Mouse (Mus musculus): Measurements from ENCODE around the gene Slc35c2. TPM values are rescaled to one million over a fixed set of nuclear protein-coding genes. Genes with fewer than 3 reads are reported as not detected.

Slc35c2 gene
- polyA plus RNA-seq, 1 experiment: 40.8 TPM

DNA sequence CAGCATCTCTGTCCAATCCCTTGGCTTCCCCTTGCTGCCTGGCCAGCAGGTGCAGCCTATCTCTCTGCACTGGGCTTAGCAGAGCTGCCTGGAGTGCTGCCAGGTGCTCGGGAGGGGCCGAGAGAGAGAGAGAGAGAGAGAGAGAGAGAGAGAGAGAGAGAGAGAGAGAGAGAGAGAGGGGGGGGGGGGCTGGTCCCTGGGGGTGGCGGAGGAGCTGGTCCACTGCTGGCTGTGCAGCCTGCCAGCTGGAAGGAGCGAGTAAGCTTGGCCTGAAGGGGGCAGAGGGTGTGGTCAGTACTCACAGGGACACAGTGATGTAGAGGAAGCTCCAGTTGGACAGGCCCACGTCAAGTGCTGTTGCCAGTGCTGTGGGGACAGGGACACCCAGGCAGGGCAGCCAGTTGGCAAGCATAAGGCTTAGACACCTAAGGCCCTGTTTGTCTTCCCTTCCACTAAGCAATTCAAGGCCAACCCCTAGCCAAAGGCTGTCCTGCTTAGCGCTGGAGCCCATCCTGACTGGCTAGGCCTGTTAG, 5.8 kb downstream of the Slc35c2 start:
- H3K4me3 ChIP-seq (ENCODE audit: insufficient read depth, low read length): no peak overlapping the region
- H3K27ac ChIP-seq (ENCODE audit: insufficient read depth, low read length): no peak overlapping the region
- 0 out of 2 replicates have a peak, but pooled peaks cover 5% of the 10 kb centered on the region for H3K4me1 ChIP-seq (ENCODE audit: control insufficient read depth, insufficient read depth, low read length)
- TF ChIP-seq CTCF (IDR thresholded peaks at IDR 0.05; ENCODE audit: borderline replicate concordance, insufficient read depth, low read length): no peak
- TF ChIP-seq POLR2A (IDR thresholded peaks at IDR 0.05; ENCODE audit: low read depth, low read length): no peak

DNA sequence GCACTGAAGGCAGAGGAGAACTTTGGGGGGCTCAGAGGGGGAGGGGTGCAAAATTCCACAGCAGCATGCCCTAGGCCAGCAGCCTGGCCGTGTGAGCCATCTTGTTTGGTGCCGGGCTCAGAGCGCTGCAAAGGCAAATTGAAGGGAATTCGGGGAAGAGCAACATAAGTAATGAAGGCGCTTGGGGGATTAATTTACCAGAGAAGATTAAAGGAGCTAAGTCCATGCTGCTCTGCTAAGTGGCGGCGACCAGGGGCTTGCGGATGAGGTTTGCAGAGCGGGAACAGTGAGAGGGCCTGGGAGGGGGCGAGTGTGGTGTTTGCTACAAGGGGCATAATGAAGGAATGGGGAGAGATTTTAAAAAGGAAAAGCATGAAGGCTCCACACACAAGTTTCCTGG, 8.3 kb downstream of the Slc35c2 start:
- no peaks in the 10 kb centered on the region for H3K4me1 ChIP-seq (ENCODE audit: control insufficient read depth, insufficient read depth, low read length)
- H3K27ac ChIP-seq (ENCODE audit: insufficient read depth, low read length): no peak overlapping the region
- no peak for TF ChIP-seq CTCF (IDR thresholded peaks at IDR 0.05; ENCODE audit: borderline replicate concordance, insufficient read depth, low read length)
- TF ChIP-seq POLR2A (IDR thresholded peaks at IDR 0.05; ENCODE audit: low read depth, low read length): no peak
- H3K4me3 ChIP-seq (ENCODE audit: insufficient read depth, low read length): no peak overlapping the region

DNA sequence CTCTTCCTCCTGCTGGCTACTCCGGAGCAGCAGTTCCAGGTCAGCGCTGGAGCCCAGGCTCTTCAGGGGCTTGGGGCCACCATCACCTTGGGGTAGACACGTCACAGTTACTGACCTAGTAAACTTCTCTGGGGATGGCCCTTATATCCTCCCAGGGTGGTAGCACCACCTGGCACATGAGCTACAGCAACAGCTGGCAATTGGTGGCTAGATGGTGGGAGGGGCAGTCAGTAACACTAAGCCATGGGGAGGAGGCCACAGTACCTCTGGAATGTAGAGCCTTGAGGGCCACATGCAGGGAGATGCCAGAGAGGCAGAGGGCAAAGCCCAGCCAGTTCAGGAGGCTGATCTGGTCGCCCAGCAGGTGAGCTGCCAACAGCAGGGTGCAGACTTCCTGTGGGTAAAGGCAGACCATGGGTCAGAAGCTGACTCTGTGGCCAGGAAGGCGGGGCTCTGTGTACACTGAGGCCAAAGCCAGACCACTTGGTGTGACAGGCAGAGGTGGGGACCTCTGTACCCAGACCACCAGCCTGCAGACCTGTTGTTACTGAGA, 10.4 kb downstream of the Slc35c2 start:
- no peak for TF ChIP-seq CTCF (IDR thresholded peaks at IDR 0.05; ENCODE audit: borderline replicate concordance, insufficient read depth, low read length)
- Histone ChIP-seq H3K4me1 (ENCODE audit: control insufficient read depth, insufficient read depth, low read length) (no peaks in the 10 kb centered on the region), H3K27ac (ENCODE audit: insufficient read depth, low read length) (no peak overlapping the region), H3K4me3 (ENCODE audit: insufficient read depth, low read length) (no peak overlapping the region)

DNA sequence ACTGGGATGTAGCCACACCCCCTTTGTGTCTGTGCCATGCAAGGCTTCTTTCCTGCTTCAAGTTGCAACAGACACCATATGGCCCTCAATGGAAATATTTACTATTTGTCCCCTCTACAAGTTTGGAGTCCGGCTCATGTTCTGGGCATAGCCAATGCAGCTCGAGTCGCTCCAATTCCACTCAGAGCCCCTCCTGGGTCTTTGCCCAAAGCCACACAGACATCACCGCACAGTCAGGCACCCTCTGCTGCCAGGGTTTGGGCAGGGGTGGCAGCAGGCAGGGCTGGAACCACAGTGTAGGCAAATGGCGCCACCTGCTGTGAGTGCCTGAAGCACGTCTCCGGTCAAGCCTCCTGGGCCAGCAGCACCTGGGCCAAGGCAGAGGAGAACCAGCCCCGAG, 11.8 kb downstream of the Slc35c2 start:
- TF ChIP-seq POLR2A (IDR thresholded peaks at IDR 0.05; ENCODE audit: low read depth, low read length) (no peak), CTCF (IDR thresholded peaks at IDR 0.05; ENCODE audit: borderline replicate concordance, insufficient read depth, low read length) (peak; percentile 98)
- no peak overlapping the region for H3K27ac ChIP-seq (ENCODE audit: insufficient read depth, low read length)
- H3K4me1 ChIP-seq (ENCODE audit: control insufficient read depth, insufficient read depth, low read length): no peaks in the 10 kb centered on the region
- no peak overlapping the region for H3K4me3 ChIP-seq (ENCODE audit: insufficient read depth, low read length)

DNA sequence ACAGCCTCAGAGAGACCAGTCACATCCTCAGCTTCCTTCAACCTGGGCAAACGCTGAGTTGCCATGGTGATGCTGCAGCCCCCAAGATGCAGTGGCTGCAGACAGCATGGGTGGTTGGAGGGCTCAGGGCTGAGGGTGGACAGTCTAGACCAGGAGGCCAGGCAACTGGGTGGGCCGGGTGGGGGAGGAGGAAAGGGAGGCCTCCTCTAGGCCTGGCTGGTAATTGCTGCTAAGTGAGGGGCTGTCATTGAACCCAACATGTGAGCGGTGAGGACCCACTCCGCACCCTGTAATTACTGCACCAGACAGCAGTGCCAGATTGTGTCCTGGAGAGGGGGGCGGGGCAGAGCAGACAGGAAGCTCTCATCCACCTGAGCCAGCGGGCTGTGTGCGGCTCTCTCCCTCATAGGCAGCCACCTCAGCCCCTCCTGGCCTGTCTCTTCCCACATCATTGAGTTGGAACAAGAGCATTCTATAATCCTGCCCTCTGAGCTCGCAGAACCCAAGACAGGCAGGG, 12.5 kb downstream of the Slc35c2 start:
- no peak overlapping the region for H3K4me3 ChIP-seq (ENCODE audit: insufficient read depth, low read length)
- TF ChIP-seq CTCF (IDR thresholded peaks at IDR 0.05; ENCODE audit: borderline replicate concordance, insufficient read depth, low read length): no peak
- no peak for TF ChIP-seq POLR2A (IDR thresholded peaks at IDR 0.05; ENCODE audit: low read depth, low read length)
- H3K4me1 ChIP-seq (ENCODE audit: control insufficient read depth, insufficient read depth, low read length): no peaks in the 10 kb centered on the region
- no peak overlapping the region for H3K27ac ChIP-seq (ENCODE audit: insufficient read depth, low read length)

DNA sequence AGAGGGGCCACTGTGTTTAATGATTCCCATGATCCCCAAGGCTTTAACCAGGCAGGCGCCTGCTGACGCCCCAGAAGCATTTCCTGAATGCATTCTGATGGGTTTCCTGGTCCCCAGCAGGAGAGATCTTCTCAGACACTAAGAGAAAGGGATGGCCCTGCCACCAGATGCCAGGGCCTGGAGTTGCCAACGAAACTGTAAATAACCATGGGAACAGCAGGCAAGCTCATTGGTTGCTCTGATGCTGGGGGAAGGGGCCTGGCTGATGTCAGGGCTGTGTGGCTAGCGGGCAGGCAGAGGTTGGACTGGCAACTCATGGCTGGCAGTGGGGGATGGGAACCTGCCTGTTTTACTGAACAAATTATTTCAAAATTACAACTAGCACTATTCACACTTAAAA, 14.1 kb downstream of the Slc35c2 start:
- no peak overlapping the region for H3K27ac ChIP-seq (ENCODE audit: insufficient read depth, low read length)
- H3K4me1 ChIP-seq (ENCODE audit: control insufficient read depth, insufficient read depth, low read length): no peaks in the 10 kb centered on the region
- H3K4me3 ChIP-seq (ENCODE audit: insufficient read depth, low read length): no peak overlapping the region
- TF ChIP-seq POLR2A (IDR thresholded peaks at IDR 0.05; ENCODE audit: low read depth, low read length) (no peak), CTCF (IDR thresholded peaks at IDR 0.05; ENCODE audit: borderline replicate concordance, insufficient read depth, low read length) (no peak)

DNA sequence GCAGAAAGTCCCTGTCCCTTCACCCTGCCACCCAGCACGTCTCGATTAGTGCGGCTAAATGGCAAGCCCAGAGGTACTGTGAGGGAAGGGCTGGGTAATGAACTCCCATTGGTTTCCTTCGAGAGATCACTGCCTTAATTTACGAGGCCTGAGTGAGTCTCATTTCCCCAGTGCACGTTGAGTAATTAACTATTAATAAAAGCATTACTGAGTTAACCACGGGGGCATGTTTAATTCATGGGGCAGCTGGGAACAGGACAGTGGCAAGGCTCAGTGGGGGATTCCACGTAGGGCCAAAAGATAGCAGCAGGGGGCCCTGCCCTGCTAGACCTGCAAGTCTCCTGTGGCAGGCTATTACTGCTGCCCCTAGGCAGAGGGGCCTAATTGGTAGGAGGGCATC, 16.3 kb downstream of the Slc35c2 start:
- no peak overlapping the region for H3K27ac ChIP-seq (ENCODE audit: insufficient read depth, low read length)
- no peak overlapping the region for H3K4me3 ChIP-seq (ENCODE audit: insufficient read depth, low read length)
- TF ChIP-seq POLR2A (IDR thresholded peaks at IDR 0.05; ENCODE audit: low read depth, low read length) (no peak), CTCF (IDR thresholded peaks at IDR 0.05; ENCODE audit: borderline replicate concordance, insufficient read depth, low read length) (no peak)
- H3K4me1 ChIP-seq (ENCODE audit: control insufficient read depth, insufficient read depth, low read length): no peaks in the 10 kb centered on the region

DNA sequence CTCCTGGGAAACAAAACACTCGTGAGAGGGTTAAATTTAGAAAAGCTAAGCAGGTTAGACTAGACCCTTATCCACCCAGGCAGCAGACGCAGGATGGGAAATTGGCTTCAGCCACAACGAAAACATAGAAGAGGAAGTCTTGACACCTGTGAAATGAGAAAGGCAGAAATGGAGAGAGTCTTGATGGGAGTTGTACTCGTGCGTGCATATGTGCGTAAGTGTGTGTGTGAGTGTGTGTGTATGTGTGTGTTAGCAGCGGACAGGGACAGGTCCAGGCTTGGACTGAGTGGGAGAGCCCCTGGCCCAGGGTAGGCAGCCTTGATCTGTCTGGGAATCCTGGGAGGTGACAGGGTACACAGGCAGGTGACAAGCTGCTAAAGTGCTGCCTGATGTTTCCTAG, 16.8 kb downstream of the Slc35c2 start:
- H3K4me1 ChIP-seq (ENCODE audit: control insufficient read depth, insufficient read depth, low read length): no peaks in the 10 kb centered on the region
- no peak overlapping the region for H3K4me3 ChIP-seq (ENCODE audit: insufficient read depth, low read length)
- no peak for TF ChIP-seq CTCF (IDR thresholded peaks at IDR 0.05; ENCODE audit: borderline replicate concordance, insufficient read depth, low read length)
- no peak for TF ChIP-seq POLR2A (IDR thresholded peaks at IDR 0.05; ENCODE audit: low read depth, low read length)
- H3K27ac ChIP-seq (ENCODE audit: insufficient read depth, low read length): no peak overlapping the region

DNA sequence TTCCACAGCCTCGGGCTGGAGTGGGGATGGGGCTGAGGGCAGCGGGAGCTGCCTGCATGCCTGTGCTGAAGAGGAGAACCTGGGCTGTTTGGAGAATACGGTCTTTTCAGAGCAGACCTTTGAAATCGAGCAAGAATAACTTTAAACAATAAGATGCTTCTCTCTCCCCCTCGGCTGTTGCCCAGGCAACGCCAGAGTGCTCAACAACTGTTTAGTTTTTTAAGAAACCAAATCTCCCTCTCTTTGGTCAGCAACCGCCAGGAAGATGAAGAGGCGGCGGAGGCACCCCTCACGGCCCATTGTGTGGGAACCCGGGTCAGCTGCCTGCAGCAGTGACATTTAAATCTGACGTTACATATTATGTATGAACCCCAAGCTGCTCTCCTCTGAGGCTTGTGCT, 20.9 kb downstream of the Slc35c2 start:
- no peak for TF ChIP-seq CTCF (IDR thresholded peaks at IDR 0.05; ENCODE audit: borderline replicate concordance, insufficient read depth, low read length)
- no peak for TF ChIP-seq POLR2A (IDR thresholded peaks at IDR 0.05; ENCODE audit: low read depth, low read length)
- no peak overlapping the region for H3K27ac ChIP-seq (ENCODE audit: insufficient read depth, low read length)
- H3K4me3 ChIP-seq (ENCODE audit: insufficient read depth, low read length): no peak overlapping the region
- H3K4me1 ChIP-seq (ENCODE audit: control insufficient read depth, insufficient read depth, low read length): no peaks in the 10 kb centered on the region

DNA sequence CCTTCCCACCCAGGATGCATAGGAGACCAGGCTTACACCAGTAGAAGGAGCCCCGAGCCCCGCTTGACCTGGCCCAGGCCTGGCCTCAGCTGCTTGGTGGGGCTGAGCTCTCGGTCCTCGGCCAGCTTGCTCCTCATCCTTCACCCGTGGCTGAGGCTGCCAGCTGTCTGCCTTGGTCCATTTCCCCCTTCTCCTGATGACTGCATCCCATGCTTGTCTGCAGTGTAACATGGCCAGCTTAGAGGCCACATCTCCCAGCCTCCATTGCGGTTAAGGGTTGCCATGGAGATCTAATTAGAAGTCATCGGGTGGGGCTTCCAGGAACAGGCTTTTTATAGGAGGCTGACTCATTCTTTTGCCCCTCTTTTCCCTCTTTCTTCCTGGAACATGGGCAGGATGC, 23.8 kb downstream of the Slc35c2 start:
- Histone ChIP-seq H3K27ac (ENCODE audit: insufficient read depth, low read length) (no peak overlapping the region), H3K4me3 (ENCODE audit: insufficient read depth, low read length) (no peak overlapping the region), H3K4me1 (ENCODE audit: control insufficient read depth, insufficient read depth, low read length) (no peaks in the 10 kb centered on the region)
- no peak for TF ChIP-seq CTCF (IDR thresholded peaks at IDR 0.05; ENCODE audit: borderline replicate concordance, insufficient read depth, low read length)
- TF ChIP-seq POLR2A (IDR thresholded peaks at IDR 0.05; ENCODE audit: low read depth, low read length): no peak
